Mouse (Mus musculus) right cerebral cortex, postnatal 36 days (tissue): ENCODE measurements at regions not wholly inside any gene's neighbourhood (a gene's known extent, or its start where the extent isn't known, plus 50 kb on each side); places are given as distances from the start of the nearest gene placed in this dataset.
"Not testable (repeated sequence)": the region's sequence is repeated elsewhere in the genome, so short reads cannot be mapped to it uniquely, and the experiment has no call there.

Experiments used
- DNase-seq, 2 experiments: peaks; one replicate each; pipeline ENCODE4 v3.0.0; 2022; ENCODE audit warnings: low spot score in 2 of 2, mixed read lengths in 1 of 2

GRCm38 (mm10) chr1:30751138-30751907, 122.4 kb downstream of the Phf3 start:
- no peak for DNase-seq

- DNase-seq = no peak
These were observed 131.8 kb downstream of the Phf3 start for GRCm38 (mm10) chr1:30741955-30742354.

DNA sequence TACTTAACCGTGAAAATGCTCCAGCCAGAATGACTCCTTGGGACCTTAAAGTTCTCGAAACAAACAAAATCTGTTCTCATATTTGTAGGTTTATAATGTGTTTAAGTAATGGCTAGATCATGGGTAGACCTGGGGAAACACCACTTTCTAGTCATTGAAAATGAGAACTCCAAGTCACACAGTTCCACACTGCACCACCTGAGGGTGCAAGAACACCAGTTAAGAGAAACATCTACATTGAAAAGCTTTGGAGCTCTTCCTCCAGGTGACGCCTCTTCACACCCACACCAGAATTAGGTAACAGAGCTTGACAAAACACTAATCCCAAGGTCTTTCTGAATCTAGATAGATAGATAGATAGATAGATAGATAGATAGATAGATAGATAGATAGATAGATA, 132.9 kb downstream of the Phf3 start:
- DNase-seq = peak; percentile 51 to 59

DNA sequence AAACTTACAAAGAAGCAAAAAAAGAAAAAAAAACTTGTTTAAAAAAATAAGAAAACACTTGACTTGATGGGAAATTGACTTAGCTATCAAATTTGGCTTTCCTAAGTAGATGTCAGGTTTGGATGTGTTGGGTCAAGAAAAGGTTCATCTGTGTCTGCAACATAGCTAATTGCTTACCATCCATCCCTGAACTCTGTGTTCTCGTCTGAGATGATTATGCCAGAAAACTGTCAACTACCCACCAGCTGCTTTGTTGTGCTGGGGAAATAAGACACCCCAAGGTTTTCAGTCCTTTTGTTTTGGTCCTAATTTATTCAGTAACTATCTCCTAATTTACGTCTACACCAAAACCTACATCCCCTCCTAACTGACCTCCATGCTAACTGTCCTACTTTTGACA, 152.2 kb downstream of the Phf3 start:
- DNase-seq = no peak

DNA sequence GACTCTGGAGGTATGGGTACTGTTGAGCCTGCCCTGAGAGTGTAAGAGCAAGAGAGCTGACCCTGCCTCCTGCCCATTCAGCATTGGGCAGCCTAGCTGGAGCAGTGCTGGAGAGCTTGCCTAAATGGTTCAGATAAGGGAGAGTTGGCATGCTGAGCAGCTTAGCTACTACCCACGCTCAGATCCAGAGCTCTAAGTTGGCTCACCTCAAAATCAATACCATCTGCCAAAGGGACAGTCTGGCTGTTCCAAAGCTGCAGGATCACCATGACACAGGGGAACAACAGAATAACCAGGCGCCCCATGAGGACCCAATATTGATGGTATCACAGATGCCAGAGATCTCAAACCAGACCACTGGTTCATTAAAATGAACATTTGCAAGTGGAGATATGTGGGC, 152.9 kb downstream of the Phf3 start:
- no peak for DNase-seq

- no peak for DNase-seq
These were observed 155.1 kb downstream of the Phf3 start for GRCm38 (mm10) chr1:30718578-30718977.

DNA sequence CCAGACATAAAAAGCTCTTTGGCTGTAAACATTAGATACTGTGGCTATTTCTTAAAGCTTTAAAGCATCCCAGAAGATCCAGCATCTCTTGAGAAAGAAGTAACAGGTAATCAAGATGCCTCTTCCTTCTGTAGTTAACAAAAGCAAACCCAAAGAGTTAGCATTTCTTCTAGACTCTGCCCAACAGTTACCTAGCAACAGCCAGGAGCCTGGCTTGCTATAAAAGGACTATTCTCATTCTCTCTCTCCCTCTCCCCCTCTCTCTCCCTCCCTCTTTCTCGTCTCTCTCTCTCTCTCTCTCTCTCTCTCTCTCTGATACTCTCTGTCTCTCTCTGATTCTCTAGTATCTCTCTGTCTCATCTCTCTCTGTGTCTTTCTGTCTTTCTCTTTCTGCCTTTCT, 157.4 kb downstream of the Phf3 start:
- no peak for DNase-seq

DNA sequence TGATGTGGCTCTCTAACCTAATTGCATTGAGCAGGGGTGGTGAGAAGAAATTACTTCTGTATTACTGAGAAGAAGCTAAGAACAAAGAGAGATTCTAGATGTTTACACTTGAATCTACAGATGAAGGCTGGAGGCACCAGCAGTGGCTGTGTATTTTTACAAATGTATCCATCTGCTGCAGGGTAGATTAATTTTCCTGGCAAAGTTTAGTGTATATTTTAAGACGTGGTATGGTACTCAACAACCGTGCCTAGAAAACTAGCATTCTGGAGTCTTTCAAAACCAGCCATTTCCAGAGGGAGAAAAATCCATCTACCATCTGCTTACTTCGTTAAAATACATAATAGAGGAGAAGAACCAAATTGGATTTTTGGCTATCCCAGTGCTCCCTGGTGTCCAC, 172.6 kb downstream of the Phf3 start:
- DNase-seq = no peak

- no peak for DNase-seq
These were observed 173.2 kb downstream of the Phf3 start for GRCm38 (mm10) chr1:30700399-30701081.

GRCm38 (mm10) chr1:30696342-30696741, 177.4 kb downstream of the Phf3 start:
- DNase-seq = no peak

GRCm38 (mm10) chr1:30685318-30685717, 188.4 kb downstream of the Phf3 start:
- DNase-seq = peak in 1 of 2 experiments; percentile 36

- no peak for DNase-seq
These were observed 189.8 kb downstream of the Phf3 start for GRCm38 (mm10) chr1:30683889-30684288.

DNA sequence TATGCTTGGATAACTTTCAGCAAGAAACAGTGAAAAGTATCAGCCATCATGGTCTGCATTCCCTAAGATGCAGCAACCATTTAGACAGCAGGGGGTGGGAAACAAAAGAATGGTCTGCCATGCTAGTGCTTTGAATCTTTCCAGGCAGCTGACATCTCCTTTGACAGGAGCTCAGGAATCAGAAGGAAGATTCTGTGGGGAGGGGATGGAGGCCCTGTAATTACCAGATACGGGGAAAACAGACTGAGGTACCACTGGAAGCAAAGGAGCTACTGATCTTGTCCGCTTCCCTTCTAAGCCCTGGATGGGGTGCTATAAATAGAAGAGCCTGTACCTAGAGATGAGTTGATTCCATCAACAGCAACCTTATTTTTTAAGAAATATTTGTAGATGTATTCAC, 233.9 kb downstream of the Phf3 start:
- DNase-seq = no peak

DNA sequence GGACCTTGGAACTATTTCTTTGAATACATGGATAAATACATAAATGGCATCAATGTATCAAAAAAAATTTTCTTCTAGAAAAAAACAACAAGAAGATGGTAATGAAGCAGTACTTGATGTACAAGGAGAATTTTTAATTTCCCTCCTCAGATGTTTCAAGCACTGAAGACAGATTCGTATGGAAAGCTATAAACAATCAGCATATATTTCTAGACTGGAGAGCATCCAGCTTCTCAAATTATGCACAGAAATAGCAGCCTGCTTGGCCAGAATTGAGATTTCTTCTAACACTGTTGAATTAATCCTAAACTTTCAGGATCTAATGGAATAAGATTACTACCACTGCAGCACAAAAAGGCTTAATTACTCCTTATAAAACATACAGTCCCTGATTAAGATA, 241.0 kb downstream of the Phf3 start:
- no peak for DNase-seq

GRCm38 (mm10) chr1:30627796-30628195, 245.9 kb downstream of the Phf3 start:
- not testable (repeated sequence) for DNase-seq

DNA sequence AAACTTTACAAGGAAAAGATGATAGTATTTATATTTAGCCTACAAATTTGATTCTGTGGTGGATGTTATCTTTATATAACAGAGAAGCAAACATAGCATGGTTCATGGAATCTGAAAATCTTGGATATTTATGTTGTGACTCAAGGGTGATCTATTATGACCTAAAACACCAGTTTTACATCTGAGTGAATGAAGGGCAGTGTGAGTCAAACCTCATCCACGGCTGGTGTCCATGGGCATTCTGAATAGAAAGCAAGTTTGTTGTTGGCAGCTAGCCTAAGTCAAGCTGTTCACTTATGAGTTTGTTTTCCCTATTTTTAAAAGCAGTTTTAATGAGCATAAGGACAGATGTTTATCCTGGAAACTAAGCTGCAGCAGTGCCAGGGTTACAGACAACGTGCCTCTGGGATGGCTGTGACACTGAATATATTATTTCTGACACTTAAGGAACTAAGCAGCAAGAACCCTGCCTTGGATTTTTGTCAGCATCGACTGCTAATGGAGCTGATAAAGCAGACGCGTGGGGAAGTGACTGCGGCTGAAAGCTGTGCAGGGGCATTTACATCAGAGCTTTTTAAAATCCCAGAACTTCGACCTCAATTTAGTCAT, 278.5 kb downstream of the Phf3 start:
- no peak for DNase-seq

GRCm38 (mm10) chr1:30594036-30594435, 279.7 kb downstream of the Phf3 start:
- no peak for DNase-seq

- no peak for DNase-seq
These were observed 283.0 kb downstream of the Phf3 start for GRCm38 (mm10) chr1:30590721-30591120.

DNA sequence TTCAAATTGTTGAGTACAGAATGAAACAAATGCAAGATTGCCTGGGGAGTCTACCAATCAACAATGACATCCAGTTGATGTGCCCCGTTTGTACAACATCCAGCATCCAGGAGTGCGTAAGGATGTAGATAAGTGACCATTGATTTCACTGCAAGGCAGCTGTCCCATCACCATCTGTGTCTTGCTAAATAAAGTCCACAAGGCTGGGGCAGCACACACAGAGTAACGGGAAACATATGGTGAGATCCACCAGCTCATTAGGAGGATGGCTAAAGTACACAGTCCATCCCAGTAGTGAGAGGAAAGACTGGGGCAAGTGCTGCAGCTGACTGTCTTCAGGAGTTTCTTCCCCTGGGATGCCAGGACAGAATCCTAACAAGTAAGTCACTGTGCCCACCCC, 284.8 kb downstream of the Phf3 start:
- no peak for DNase-seq

- no peak for DNase-seq
These were observed 285.4 kb downstream of the Phf3 start for GRCm38 (mm10) chr1:30588336-30588735.

- DNase-seq = no peak
These were observed 288.9 kb downstream of the Phf3 start for GRCm38 (mm10) chr1:30584806-30585205.

- no peak for DNase-seq
These were observed 289.9 kb downstream of the Phf3 start for GRCm38 (mm10) chr1:30583860-30584259.

DNA sequence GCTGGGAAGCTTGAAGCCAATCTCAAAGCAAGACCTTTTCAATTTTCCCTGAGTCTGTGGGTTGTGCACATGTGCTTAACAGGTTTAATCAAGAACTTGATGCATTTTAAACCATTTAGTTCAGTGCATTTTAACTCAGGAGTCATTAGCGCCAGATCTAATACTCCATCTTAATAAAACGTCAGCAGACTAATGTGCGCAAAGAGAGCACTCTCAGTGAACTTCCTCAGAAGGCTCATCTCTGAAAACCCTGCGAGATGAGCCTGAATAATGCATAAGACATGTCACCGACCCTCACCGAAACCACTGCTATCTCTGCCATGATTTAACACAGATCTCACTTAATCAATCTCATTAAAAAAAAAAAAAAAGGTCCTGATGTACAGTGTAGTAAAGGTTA, 309.0 kb downstream of the Phf3 start:
- DNase-seq = no peak
